Mouse (Mus musculus) limb, embryonic 15.5 days (tissue): ENCODE data around the gene Yy1. TPM values are rescaled to one million over a fixed set of nuclear protein-coding genes. Genes with fewer than 3 reads are reported as not detected.

Experiments
- ATAC-seq: fragments of 200-750 bp; cut with Nextera tagmentation; 2 replicates; pipeline ENCODE4 v1.8.0; 2017; ENCODE audit warnings: low read depth, moderate TSS enrichment; ENCODE audit not compliant: insufficient number of reproducible peaks, low FRiP score, low TSS enrichment
- H3K27ac ChIP-seq: fragments of 300-500 bp; sonication (generic); 2 replicates; pipeline ENCODE4 v1.5.1; 2015; ENCODE audit warnings: moderate library complexity, mild to moderate bottlenecking, inconsistent platforms
- H3K27me3 ChIP-seq: fragments of 300-500 bp; sonication (generic); 2 replicates; pipeline ENCODE4 v1.6.1; 2015; ENCODE audit warnings: inconsistent platforms
- H3K36me3 ChIP-seq: fragments of 300-500 bp; sonication (generic); 2 replicates; pipeline ENCODE4 v1.6.1; 2015; ENCODE audit warnings: inconsistent platforms
- H3K4me1 ChIP-seq: fragments of 300-500 bp; sonication (generic); 2 replicates; pipeline ENCODE4 v1.6.1; 2015; ENCODE audit warnings: inconsistent platforms
- H3K4me2 ChIP-seq: fragments of 300-500 bp; sonication (generic); 2 replicates; pipeline ENCODE4 v1.6.1; 2015; ENCODE audit warnings: mild to moderate bottlenecking, inconsistent platforms
- H3K4me3 ChIP-seq: fragments of 300-500 bp; sonication (generic); 2 replicates; pipeline ENCODE4 v1.5.1; 2015; ENCODE audit warnings: mild to moderate bottlenecking, inconsistent platforms
- H3K9ac ChIP-seq: fragments of 300-500 bp; sonication (generic); 2 replicates; pipeline ENCODE4 v1.6.1; 2015; ENCODE audit warnings: inconsistent platforms
- H3K9me3 ChIP-seq: fragments of 300-500 bp; sonication (generic); 2 replicates; pipeline ENCODE4 v1.6.1; 2016; ENCODE audit warnings: inconsistent platforms
- WGBS: fragments of 180-500 bp; shearing (Covaris S2); methylation state at CpG from one replicate; pipeline ENCODE4 v1.1.7; 2015; 5-methylcytosine and 5-hydroxymethylcytosine counted together
- polyA plus RNA-seq: library from polyadenylated mRNA; unstranded; fragments of >200 nt; fragmentation: Nextera tagmentation; extraction: Ambion mirVana; gene quantifications from 2 replicates; pipeline ENCODE4 v1.2.1, GENCODE M21; 2015

Gene Yy1
- polyA plus RNA-seq: 13.4 and 17.9 TPM in 2 replicates

DNA sequence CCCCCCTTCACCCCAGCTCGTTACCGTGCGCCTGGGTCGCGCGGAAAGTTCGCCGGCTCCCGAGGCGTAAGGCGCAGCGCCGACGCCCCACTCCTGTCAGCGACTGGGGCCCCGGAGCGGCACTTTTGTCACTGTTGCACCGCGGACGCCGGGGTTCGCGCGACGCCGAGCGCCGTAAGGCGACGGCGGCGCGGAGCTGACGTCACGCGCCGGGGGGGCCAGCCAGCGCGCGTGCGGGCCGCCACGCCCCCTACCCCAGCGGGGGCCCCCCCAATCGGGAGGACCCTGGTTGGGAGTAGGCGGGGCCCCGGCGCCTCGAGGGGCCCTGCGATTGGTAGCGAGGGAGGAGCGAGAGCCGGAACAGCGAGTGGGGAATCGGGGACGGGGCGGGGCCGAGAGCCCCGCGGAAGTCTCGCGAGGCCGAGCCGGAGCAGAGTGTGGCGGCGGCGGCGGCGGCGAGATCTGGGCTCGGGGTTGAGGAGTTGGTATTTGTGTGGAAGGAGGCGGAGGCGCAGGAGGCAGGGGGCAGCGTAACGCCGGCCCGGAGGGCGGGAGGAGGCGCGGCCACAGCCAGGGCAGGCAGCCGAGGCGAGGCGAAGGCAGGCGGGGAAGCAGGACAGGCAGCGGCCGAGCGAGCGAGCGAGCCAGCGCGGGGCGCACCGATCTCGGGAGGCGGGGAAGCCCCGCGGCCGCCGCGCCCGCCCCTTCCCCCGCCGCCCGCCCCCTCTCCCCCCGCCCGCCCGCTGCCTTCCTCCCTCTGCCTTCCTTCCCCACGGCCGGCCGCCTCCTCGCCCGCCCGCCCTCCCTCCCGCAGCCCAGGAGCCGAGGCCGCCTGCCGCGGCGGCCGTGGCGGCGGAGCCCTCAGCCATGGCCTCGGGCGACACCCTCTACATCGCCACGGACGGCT is at the start of gene Yy1:
Gene Yy1, plus strand, starts transcription at position 428 of the 907 bp plus-strand sequence.
- Histone ChIP-seq H3K4me2 (peak within 1 kb of the TSS; percentile 45), H3K9ac (peak within 1 kb of the TSS; percentile 93), H3K9me3 (no peaks in the 10 kb centered on the region), H3K27ac (peak within 1 kb of the TSS; percentile 99), H3K36me3 (no peaks in the 10 kb centered on the region), H3K4me3 (peak within 1 kb of the TSS; percentile 98), H3K27me3 (no peaks in the 10 kb centered on the region), H3K4me1 (peaks cover 14% of the 10 kb centered on the region)
- WGBS: under 1% methylated on average over 82 of the region's 127 CpGs
- peak; percentile 95 for ATAC-seq

DNA sequence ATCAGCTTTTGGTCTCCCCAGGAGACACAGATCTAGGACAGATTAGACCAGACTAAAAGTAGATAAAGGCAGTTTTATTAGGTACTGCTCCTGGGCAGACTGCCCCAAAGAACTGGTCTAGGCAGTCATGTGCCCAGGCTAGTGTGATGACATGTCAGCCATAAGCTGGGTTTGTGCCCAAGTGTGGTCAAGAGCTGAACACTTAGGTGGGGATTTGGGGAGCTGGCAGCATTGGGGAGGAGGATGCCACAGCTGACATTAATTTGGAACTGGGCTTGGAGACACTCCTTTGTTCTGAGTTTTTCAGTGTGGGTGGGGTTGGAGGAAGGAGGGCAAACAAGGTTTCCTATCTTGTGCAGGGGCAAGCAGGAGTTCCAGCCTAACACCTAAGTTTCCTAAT is 46.8 kb upstream of the Yy1 start:
- H3K9ac ChIP-seq: no peak overlapping the region
- H3K9me3 ChIP-seq: no peaks in the 10 kb centered on the region
- H3K4me2 ChIP-seq: no peak overlapping the region
- H3K27ac ChIP-seq: no peak overlapping the region
- no peaks in the 10 kb centered on the region for H3K4me1 ChIP-seq
- no peaks in the 10 kb centered on the region for H3K27me3 ChIP-seq
- H3K4me3 ChIP-seq: no peak overlapping the region
- H3K36me3 ChIP-seq: no peaks in the 10 kb centered on the region
- ATAC-seq: no peak

DNA sequence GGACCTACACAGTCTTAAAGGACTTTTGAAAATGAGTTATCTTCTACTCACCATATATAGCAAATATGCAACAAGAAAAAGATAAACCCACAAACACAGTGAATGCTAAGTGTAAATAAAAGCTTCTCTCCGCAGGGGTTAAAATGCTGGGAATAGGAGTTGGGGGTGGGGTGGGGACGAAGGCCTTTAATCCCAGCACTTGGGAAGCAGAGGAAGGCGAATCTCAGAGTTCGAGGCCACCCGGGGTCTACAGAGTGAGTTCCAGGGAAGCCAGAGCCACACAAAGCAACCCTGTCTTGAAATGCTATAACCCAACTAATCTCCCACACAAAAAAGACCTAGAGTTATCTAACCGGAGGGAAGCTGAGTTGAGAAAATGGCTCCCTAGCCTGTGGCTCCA is 43.8 kb upstream of the Yy1 start:
- Histone ChIP-seq H3K36me3 (no peaks in the 10 kb centered on the region), H3K4me2 (no peak overlapping the region), H3K9me3 (no peaks in the 10 kb centered on the region), H3K4me1 (no peaks in the 10 kb centered on the region), H3K27me3 (no peaks in the 10 kb centered on the region), H3K9ac (no peak overlapping the region), H3K4me3 (no peak overlapping the region), H3K27ac (no peak overlapping the region)
- WGBS: 77% methylated on average over 6 of the region's 6 CpGs
- ATAC-seq: no peak

GRCm38 (mm10) chr12:108749454-108749853 is 43.3 kb upstream of the Yy1 start:
- H3K9me3 ChIP-seq: no peaks in the 10 kb centered on the region
- ATAC-seq: no peak
- H3K36me3 ChIP-seq: no peaks in the 10 kb centered on the region
- H3K9ac ChIP-seq: no peak overlapping the region
- WGBS: 88% methylated on average over 9 of the region's 9 CpGs
- no peaks in the 10 kb centered on the region for H3K4me1 ChIP-seq
- H3K4me3 ChIP-seq: no peak overlapping the region
- H3K27me3 ChIP-seq: no peaks in the 10 kb centered on the region
- no peak overlapping the region for H3K4me2 ChIP-seq
- H3K27ac ChIP-seq: no peak overlapping the region

- H3K9ac ChIP-seq: no peak overlapping the region
- ATAC-seq: no peak
- no peaks in the 10 kb centered on the region for H3K27me3 ChIP-seq
- no peaks in the 10 kb centered on the region for H3K4me1 ChIP-seq
- WGBS: 46% methylated on average over 3 of the region's 3 CpGs
- no peak overlapping the region for H3K4me2 ChIP-seq
- H3K27ac ChIP-seq: no peak overlapping the region
- H3K9me3 ChIP-seq: no peaks in the 10 kb centered on the region
- no peaks in the 10 kb centered on the region for H3K36me3 ChIP-seq
- no peak overlapping the region for H3K4me3 ChIP-seq
These were observed 42.5 kb upstream of the Yy1 start for GRCm38 (mm10) chr12:108750226-108750625.

DNA sequence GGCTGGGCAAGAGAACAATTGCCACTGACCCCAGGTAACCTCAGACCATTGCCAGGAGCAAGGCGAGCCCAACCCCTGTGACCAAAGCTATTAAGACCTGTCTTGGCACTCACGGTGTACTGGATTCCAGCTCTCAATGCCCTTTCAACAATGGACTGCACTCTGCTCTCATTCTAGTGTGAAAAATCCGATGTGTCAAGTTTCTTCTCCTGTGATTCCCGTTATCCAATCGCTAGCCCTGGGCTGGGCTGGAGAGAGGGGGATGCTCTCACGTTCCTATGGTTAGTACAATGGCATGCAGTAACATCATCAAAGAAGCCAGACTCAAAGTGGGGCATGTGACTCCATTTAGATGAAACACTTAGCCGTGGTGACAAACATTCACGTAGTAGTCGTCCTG is 41.0 kb upstream of the Yy1 start:
- Histone ChIP-seq H3K9me3 (no peaks in the 10 kb centered on the region), H3K36me3 (no peaks in the 10 kb centered on the region), H3K9ac (no peak overlapping the region), H3K27me3 (no peaks in the 10 kb centered on the region), H3K27ac (no peak overlapping the region), H3K4me3 (no peak overlapping the region), H3K4me1 (no peaks in the 10 kb centered on the region), H3K4me2 (no peak overlapping the region)
- ATAC-seq: no peak
- WGBS: 56% methylated on average over 9 of the region's 9 CpGs

- no peak for ATAC-seq
- H3K27me3 ChIP-seq: no peaks in the 10 kb centered on the region
- no peak overlapping the region for H3K4me2 ChIP-seq
- peaks cover 11% of the 10 kb centered on the region; the same call in 1 of the 2 replicates for H3K4me1 ChIP-seq
- no peak overlapping the region for H3K9ac ChIP-seq
- no peak overlapping the region for H3K4me3 ChIP-seq
- H3K9me3 ChIP-seq: no peaks in the 10 kb centered on the region
- H3K27ac ChIP-seq: no peak overlapping the region
- no peaks in the 10 kb centered on the region for H3K36me3 ChIP-seq
- WGBS: 81% methylated on average over 21 of the region's 21 CpGs
These were observed 37.6 kb upstream of the Yy1 start for GRCm38 (mm10) chr12:108755141-108755540.

- Histone ChIP-seq H3K27me3 (no peaks in the 10 kb centered on the region), H3K4me2 (no peak overlapping the region), H3K4me1 (peaks cover 11% of the 10 kb centered on the region; the same call in 1 of the 2 replicates), H3K36me3 (no peaks in the 10 kb centered on the region), H3K9ac (no peak overlapping the region), H3K27ac (no peak overlapping the region), H3K4me3 (no peak overlapping the region), H3K9me3 (no peaks in the 10 kb centered on the region)
- whole genome bisulfite sequencing: 91% methylated on average over 10 of the region's 10 CpGs
- no peak for ATAC-seq
These were observed 36.2 kb upstream of the Yy1 start for GRCm38 (mm10) chr12:108756611-108757010.

DNA sequence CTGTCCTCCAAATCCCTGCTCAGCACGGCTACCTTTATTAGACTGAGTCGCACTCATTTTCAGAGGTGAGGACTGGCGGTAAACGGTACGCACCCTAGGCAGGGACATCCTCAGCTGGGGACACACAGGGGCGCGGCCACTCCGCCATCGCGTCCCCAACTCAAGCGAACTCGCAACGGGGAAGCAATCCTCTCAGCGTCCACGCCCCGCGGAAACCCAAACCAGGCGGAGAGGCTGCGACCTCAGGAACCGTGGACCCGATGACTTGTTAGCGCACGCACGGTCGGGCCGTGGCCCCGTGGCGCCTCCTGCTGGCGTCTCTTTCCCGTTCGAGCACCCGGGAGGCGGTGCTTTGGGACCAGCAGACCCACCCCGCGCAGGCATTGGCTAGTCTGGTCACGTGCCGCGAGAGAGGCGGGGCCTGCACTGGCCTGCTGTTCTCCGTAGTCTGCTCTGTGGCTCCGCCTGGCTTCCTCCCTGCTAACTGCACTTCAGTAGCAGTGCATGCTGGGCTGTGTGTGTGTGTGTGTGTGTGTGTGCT is 35.0 kb upstream of the Yy1 start:
- Histone ChIP-seq H3K4me2 (peak overlapping the region; percentile 80), H3K27me3 (no peaks in the 10 kb centered on the region), H3K27ac (peak overlapping the region; percentile 73), H3K36me3 (no peaks in the 10 kb centered on the region), H3K4me1 (peaks cover 11% of the 10 kb centered on the region; the same call in 1 of the 2 replicates), H3K4me3 (peak overlapping the region; percentile 70), H3K9ac (peak overlapping the region; percentile 39), H3K9me3 (no peaks in the 10 kb centered on the region)
- WGBS: under 1% methylated on average over 38 of the region's 41 CpGs
- ATAC-seq: peak; percentile 98

DNA sequence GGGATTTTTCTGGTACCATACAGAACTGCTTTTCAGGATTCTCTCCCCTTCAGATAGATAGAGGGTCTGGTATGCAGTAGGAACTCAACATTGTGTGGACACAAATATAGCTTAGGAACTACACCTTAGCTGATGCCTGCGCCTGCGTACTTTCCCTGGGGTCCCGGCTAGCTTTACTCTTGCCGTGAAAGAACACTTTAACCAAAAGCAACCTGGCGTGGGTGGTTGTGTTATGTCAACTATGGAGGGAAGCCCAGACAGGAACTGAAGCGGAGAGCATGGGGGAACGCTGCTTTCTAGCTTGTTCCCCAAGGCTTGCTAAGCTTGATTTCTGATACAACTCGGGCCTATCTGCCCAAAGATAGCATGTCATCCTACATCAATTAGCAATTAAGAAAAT is 34.5 kb upstream of the Yy1 start:
- Histone ChIP-seq H3K9ac (no peak overlapping the region), H3K4me2 (peak overlapping the region; percentile 80), H3K27me3 (no peaks in the 10 kb centered on the region), H3K27ac (no peak overlapping the region), H3K9me3 (no peaks in the 10 kb centered on the region), H3K4me1 (peaks cover 11% of the 10 kb centered on the region; the same call in 1 of the 2 replicates), H3K36me3 (no peaks in the 10 kb centered on the region), H3K4me3 (peak overlapping the region; percentile 70; the same call in 1 of the 2 replicates)
- no peak for ATAC-seq
- 63% methylated on average over 8 of the region's 8 CpGs for WGBS

GRCm38 (mm10) chr12:108758682-108759081 is 34.1 kb upstream of the Yy1 start:
- no peak for ATAC-seq
- no peak overlapping the region for H3K27ac ChIP-seq
- H3K36me3 ChIP-seq: no peaks in the 10 kb centered on the region
- H3K4me1 ChIP-seq: peaks cover 11% of the 10 kb centered on the region; the same call in 1 of the 2 replicates
- H3K4me3 ChIP-seq: no peak overlapping the region
- no peak overlapping the region for H3K9ac ChIP-seq
- H3K4me2 ChIP-seq: no peak overlapping the region
- WGBS: 84% methylated on average over 13 of the region's 13 CpGs
- H3K27me3 ChIP-seq: no peaks in the 10 kb centered on the region
- H3K9me3 ChIP-seq: no peaks in the 10 kb centered on the region

GRCm38 (mm10) chr12:108759266-108759665 is 33.5 kb upstream of the Yy1 start:
- no peak overlapping the region for H3K4me3 ChIP-seq
- 76% methylated on average over 11 of the region's 11 CpGs for WGBS
- H3K4me2 ChIP-seq: no peak overlapping the region
- no peak overlapping the region for H3K27ac ChIP-seq
- peaks cover 11% of the 10 kb centered on the region; the same call in 1 of the 2 replicates for H3K4me1 ChIP-seq
- no peaks in the 10 kb centered on the region for H3K9me3 ChIP-seq
- no peak for ATAC-seq
- H3K9ac ChIP-seq: no peak overlapping the region
- no peaks in the 10 kb centered on the region for H3K36me3 ChIP-seq
- no peaks in the 10 kb centered on the region for H3K27me3 ChIP-seq
